Mouse (Mus musculus): ENCODE measurements around the gene Zfp658.

DNA sequence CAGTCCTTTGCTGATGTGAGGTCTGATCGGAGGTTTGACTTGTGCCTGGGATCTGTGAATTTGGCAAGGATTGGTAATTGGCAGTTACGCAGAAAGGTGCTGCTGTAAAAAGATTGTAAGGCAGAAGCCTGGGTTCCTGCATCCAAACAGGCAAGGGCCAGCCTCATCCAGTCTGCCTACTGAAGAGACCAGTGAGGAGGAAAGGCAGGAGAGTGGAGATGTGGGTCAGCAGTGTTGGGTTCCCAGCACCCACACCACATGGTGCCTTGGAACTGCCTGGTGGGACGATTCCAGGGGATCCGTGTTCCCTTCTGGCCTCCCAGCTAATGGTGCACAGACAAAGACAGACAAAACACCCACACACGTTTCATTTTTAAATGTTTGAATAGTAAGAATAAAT lies 18.5 kb downstream of the Zfp658 start:
- no peak for TF ChIP-seq POLR2A (IDR thresholded peaks at IDR 0.05; ENCODE audit: borderline replicate concordance, insufficient read depth, low read length)
- TF ChIP-seq CTCF (IDR thresholded peaks at IDR 0.05; ENCODE audit: borderline replicate concordance, insufficient read depth, low read depth, low read length): no peak

Data from cerebellum, adult 2 months (tissue).